Mouse (Mus musculus) mouse embryonic stem cell (cell line): ENCODE measurements around the gene Mras.

Source experiments
- in situ Hi-C, 2 experiments: fragments of 300-500 bp; cut with MboI; formaldehyde crosslinking; loops; 1 replicate in 1 of 2; 3 replicates in 1 of 2; pipeline ENCODE4 v1.14.3; 2019 to 2020; ENCODE audit warnings: low sequenced_read_pairs in 2 of 2, low pct_unique_long_range_greater_than_20kb in 1 of 2, mixed read lengths in 1 of 2; ENCODE audit not compliant: unreplicated experiment in 1 of 2

The Mras gene

DNA sequence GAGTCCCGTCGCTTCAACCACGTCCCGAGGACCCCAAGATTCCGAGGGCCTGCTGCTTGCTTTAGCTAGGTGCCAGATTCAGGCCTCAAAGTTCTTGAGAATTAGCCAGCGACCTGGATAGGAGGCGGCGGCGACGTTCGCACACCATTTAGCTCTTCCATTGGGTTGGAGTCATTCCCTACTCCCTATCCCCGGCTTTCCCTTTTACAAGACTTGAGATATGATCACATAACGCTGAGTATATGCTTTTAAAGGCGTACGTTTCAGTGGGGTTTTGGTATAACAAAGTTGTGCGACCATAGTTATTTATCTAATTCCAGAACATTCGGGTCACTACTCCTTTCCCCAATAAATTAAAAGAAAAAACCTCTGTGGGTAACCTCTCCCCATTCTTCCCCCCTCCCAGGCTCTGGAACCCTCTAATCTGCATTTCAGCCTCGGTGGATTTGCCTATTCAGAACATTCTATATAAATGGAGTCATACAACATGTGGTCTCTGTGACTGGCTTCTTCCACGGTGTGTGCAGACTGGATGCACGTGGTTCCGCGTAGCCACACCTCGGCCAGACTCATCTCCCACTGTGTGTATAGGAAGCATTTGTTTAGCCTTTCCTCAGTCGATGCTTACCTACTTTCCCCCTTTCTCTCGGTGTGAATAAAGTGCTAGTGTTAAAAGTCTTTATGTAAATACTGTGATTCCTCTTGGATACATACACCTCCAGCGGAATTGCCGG, at the start of gene Mras:
TSS of gene Mras (minus strand) at position 351 of the 734 bp plus-strand sequence.
- in situ Hi-C loops: no loop called here

DNA sequence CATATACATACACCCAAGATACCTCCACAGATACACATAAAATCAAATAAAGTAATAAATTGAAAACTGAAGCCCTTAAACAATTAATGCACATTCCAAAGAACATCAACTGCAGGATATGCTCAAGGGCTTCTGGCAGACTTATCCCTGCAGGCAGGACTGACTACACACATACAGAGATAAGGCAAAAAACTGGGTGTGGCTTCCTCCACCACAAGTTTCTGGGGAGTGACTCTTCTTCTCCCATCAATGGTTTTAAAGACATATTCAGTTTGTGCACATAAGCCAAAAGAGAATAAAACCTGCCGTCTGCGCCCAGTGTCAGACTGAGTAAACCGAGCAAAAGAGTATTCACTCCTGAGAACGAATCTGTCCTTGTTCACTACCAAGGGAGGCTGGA, 48.0 kb upstream of the Mras start:
- in situ Hi-C loops: no loop called here

DNA sequence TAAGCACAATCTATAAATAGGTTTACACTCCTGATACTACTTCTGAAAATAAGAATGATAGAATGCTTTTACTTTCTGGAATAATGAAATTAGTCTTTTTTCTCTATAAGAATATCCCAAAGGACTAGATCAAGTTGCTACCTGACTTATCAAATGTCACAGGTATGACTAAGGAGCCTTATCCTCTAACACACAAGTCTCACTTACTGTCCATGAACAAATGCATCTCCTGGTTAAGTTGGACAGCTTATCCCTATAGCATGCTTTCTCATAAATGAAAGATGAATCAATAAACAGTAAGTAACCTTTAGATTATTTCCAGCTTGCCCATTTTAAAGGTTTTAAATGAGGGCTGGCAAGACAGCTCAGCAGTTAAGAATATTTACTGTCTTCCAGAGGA, 47.5 kb upstream of the Mras start:
- in situ Hi-C loops: no loop called here

DNA sequence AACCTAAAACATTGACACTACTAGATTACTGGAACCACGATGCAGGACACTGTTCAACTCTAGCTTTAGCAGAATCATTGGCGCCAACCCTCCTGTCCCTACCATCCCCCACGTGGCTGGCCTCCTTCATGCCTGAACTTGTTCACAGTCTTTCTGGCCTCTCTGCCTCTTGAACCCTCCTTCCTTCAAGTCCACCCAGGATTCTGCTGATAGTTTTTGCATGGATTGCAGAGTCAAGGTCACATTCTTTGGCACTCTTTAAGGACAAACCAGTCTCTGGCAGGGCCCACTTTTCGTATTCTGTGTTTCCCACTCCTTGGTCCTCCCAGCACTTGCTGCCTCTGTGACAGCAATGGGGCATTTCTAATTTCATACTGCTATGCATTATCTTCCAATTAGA, 46.0 kb upstream of the Mras start:
- in situ Hi-C loops: no loop called here

DNA sequence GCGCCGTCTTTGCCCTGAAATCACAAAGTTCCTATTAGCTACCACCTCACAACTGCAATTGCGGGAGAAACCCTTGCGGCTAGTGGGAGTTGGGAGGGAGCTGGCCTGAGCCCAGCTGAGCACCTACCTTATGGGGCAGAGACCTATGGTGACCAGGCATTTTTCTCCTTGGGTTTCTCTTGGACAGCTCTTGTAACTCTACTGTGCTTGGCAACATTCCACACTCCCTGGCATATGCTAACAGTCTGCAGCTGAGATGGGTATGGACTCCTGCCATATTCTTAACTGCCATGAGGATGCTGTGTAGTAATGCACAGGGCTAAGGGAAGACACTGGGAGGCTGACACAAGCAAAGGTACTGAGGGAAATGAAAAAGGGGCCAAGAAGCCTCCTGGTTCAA, 43.6 kb upstream of the Mras start:
- in situ Hi-C loops: no loop called here

DNA sequence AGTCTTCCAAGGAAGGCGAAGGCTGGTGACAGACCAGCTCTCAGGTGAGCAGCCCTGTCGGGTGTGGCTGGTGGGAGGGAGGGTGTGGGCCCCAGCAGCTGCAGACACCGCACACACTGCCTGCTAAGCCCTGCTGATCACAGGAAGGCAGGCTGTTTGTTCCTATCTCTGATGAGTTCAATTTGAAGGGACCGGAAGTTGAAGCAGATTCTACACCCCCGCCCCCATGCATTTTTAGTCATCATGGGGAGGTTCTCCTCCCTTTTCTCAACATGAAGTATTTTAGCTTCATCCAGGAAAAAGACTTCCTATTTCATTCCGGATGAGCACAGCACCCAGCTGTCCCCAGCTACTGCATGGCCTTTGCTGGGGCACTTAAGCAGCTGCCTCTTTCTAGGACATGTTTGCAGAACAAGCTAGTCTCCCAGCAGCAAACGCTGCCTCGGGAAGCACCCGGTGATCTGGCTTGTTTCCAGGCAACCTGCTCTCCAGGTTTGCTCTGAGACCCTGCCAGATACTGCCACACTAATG, 42.1 kb upstream of the Mras start:
- in situ Hi-C loops: no loop called here

DNA sequence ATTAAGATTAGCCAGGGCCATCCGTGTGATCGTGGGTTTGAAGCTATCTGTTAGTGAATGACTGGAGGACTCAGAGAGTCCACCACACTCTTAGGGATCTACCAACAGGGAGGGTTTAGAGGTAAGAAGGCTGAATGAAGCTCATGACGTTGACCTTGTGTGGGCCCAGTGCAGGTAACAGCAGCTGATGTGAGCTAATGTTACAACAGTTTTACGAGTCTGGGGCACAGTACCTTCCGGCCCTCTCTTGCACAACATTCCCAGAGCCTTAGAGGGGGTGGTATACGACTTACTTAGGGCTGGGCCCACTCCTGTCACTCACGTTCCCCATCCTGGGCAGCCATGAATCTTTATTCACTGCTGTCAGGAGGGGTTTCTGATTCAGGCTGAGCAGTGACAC, 34.2 kb upstream of the Mras start:
- in situ Hi-C loops: loop anchor here in 1 of 2 experiments (5.0 to 25.0 kb wide), 2 partner anchors 101 to 191 kb away; no protein-coding TSS in a partner anchor

DNA sequence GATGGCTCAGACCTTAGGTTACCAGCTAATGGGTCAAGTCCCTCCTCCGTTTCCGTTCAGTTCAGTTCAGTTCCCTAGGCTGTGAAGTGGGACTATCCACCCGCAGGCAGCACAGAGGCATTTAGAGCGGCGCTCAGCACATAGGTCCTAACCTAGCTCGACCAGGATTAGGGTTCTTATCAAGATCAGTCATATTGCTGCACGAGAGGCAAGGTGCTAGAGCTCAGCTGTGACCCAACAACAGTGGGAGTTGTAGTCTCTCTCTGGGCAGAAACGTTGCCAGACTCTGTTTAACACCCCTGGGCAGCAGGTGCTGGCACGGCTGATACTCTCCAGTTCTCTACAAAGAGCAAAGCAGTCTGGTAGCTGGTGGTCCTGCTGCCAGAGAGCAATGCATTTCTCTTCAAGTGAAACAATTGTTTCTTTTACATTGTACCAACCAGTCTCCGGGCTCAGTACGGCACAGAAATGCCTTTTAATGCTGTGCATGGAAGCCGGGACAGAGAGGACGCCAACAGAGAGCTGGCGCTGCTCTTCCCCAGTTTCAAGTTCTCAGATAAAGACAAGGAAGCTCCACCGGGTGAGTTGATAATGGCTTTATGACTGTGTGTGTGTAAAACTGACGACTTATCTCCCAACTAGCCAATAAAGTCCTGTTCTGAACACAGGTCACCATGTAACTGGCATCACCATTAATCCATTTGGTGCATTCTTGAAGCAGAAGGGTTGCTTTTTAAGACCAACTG, 33.3 kb upstream of the Mras start:
- in situ Hi-C loops: loop anchor here in 1 of 2 experiments (5.0 to 25.0 kb wide), 2 partner anchors 102 to 192 kb away; no protein-coding TSS in a partner anchor

DNA sequence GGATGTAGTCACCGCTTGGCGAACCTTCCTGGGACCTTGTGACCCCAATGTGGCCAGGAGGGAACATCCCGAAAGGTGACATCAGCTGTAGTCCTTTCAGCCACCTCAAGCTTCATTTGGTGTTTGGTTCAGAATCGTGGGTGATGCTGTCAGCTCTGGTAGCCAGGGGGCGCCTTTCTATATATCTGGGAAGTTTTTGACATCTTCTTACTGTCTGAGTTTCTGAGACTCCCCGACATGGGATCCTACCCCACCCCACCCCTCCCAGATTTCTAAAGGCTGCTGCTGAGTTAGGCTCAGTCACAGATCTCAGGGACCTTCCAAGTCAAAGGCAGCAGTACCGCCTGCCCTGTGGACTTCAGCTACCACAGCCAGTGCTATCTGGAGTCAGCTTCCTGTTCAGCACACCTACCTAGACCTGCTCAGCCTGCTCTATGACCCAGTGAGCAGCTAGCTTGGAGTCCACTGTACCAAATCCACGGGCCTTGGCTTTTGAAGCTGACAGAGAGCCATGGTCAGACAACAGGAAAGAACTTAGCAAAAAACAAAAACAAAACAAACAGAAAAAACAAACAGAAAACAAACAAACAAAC, 32.6 kb upstream of the Mras start:
- in situ Hi-C loops: loop anchor here in 1 of 2 experiments (5.0 to 25.0 kb wide), 2 partner anchors 103 to 193 kb away; no protein-coding TSS in a partner anchor

DNA sequence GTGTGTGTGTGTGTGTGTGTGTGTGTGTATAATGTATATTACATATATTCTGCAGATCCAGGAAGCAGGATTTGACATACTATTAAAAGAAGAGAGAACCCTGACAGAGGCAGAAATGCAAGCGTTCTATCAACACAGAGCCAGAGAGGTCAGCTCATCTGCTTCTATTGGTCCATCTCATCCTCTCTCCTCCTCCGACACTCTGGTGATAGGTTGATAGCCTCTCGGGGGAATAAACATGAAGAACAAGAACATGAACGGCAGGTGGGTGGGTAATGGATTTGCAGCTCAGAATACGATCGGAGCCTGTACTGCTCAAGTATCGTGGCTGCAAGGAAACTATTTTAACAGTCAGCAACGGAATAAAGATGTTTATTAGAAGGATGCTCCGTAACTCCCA, 31.4 kb upstream of the Mras start:
- in situ Hi-C loops: loop anchor here in 1 of 2 experiments (25.0 kb wide), 1 partner anchor 194 kb away; no protein-coding TSS in a partner anchor

DNA sequence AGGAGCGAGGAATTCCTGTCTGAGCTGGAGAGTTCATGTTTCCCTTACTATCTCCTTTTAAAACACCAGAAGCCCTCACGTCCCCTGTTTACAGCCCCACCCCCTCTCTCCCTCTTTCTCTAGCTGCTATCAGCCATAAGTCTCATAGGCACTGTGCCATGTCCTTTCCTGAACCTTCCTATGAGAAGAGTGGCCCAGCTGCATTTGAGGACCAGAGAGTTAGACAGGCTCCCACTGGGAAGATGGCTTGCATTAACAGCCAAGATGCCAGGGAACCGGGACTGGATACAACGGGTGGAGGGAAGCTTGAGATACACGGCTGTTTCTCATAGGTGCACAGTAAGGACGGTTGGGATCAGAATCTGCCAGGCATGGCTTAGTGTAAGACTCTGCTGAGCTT, 27.7 kb upstream of the Mras start:
- in situ Hi-C loops: loop anchor here in 1 of 2 experiments (25.0 kb wide), 1 partner anchor 197 kb away; no protein-coding TSS in a partner anchor

DNA sequence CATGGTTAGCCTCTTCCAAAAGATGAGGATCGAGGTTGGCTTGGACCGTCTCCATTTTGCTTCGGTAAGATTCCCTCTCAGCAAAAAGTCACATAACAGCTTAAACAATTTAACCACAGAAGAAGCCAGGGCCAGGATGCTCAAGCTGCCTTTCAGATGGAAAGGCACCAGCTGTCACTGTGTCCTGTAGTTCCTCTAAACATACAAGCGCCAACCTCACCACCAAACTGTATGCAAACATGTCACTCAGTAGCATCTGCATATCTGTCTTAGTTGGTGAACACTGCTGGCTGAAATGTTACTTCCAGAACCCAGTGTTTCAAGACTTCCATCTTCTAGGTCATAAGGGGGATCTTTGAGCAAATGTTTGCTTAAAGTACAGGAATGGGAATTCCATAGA, 22.5 kb upstream of the Mras start:
- in situ Hi-C loops: loop anchor here (10.0 to 25.0 kb wide), 2 partner anchors 105 to 203 kb away; partner anchors contain the start of gene Esyt3 (in 1 of the 2)

DNA sequence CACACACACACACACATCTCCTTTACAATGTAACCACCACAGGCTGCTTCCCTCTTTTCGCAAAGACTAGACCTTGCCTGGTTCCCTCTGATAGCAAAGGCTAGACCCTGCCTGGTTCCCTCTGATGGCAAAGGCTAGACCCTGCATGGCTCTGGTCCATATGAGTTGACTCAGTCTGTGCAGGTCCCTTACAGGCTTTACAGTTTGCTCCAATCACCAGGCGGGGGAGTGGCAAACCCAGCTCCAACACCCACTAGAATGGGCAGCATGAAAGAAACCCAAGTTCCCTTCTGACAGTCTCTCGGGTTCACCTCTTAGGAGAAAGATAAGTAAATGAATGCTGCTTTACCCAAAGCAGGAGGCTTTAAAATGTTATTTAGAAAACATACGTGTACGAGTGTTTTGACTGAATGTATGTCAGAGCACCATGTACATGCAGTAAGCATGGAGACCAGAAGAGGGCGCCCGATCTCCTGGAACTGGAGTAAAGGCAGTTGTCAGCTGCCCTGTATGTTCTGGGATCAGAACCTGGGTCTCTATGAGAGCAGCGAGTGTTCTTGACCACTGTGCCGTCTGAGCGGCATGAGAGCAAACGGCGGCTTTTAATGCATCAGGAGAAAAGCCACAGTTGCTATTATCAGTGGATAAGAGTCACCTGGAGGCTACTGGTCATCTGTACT, 21.5 kb upstream of the Mras start:
- in situ Hi-C loops: loop anchor here (10.0 to 25.0 kb wide), 2 partner anchors 104 to 204 kb away; partner anchors contain the start of gene Esyt3 (in 1 of the 2)

DNA sequence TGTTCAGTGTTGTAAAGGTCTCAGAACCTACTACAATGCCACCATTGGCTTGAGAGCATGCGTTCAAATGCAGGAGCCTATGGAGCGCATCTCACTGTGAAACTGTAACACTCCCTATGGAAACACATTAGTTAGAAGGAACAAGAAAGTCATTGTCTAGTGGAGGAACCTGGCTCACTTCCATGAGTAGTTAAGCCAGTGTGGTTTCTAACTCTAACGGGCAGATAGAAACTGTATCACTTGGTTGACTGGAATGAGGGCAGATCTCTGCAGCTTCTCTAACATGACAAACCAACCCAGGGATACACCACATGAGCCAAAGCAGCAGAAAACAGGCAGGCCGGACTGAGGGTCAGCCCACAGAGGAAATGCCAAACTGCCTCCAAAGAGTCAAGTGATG, 17.0 kb upstream of the Mras start:
- in situ Hi-C loops: loop anchor here (10.0 to 25.0 kb wide), 2 partner anchors 99 to 208 kb away; partner anchors contain the start of gene Esyt3 (in 1 of the 2)

DNA sequence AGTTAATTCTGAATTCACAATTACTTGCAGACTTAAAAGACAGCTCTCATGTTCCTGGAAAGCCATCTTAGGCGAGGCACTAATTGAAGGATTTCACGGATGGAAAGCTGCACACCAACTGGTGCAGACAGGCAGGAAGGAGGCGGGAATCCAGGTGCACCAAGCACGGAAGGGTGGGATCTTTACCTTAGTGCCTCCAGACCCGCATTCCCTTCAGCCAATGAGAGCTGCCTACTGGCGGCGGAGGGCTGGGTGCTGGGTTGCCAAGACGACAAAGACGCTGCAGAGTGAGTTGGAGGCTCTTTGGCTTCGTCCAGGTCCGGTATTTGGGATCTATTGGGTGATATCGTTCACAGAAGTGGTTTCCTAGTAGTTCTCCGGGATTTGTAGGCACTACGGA, 14.0 kb upstream of the Mras start, which contains the start of gene Nme9:
TSS of gene Nme9 (plus strand) at position 315 of the 400 bp plus-strand sequence.
- in situ Hi-C loops: loop anchor here (10.0 to 25.0 kb wide), 2 partner anchors 96 to 211 kb away; partner anchors contain the start of gene Esyt3 (in 1 of the 2)

DNA sequence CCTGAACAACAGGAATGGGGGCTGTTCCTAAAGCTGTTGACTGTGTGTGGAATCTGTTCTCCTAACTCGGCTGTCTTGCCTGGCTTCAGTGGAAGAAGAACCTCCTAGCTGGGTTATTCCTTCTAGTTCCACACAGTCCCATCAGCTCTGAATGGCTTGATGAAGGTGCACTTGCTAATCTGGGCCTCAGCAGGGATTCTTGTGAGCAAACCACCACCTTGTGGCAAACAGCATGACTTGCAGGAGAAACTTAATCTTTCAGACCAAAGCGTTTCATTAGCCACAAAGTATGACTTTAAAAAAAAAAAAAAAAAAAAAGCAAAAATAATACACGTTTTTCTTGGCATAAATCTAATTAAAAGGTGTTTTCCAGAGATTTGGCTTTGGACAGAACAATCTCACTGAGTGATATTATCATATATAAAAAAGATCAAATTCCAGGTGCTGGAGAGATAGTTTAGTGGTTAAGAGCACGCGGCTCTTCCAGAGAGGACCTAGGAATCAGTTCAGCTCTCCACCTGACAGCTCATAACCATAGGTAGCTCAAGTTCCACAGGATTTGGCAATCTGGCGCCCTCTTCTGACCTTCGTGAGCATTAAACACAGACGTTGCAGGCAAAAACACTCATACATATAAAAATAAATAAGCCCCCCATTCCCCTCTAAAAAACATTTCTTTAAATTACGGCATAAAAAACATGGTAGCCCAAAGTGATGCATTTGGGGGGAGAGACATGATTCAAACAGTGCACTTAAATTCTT, 12.9 kb upstream of the Mras start:
- in situ Hi-C loops: loop anchor here (10.0 to 25.0 kb wide), 2 partner anchors 95 to 212 kb away; partner anchors contain the start of gene Esyt3 (in 1 of the 2)

DNA sequence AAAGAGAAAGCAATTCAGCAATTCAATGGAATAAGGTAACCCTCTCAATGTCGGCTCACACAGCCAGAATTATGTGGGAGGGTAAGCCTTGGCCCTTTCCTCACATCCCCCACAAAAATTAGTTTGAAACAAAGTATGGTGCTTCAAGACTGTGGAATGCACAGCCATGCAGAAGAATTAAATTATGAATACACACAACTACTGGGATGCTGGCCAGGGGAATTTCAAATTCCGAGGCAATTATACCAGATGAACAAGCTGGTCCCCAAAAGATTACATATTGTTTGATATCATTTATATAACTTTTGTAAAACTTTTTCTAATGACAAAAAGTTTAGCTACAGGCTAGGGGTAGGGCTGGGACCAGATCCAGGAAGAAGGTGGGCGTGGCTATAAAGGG, 10.1 kb upstream of the Mras start:
- in situ Hi-C loops: no loop called here
